Mouse (Mus musculus) spleen, embryonic (tissue): ENCODE measurements around the gene Mtcl1.

Experiments
- CTCF ChIA-PET: fragments of 350-600 bp; sonication (Branson Sonifier 250); formaldehyde crosslinking; loops from one replicate; lab custom pipeline; 2022; lab: Charles Lee

Mtcl1 gene

DNA sequence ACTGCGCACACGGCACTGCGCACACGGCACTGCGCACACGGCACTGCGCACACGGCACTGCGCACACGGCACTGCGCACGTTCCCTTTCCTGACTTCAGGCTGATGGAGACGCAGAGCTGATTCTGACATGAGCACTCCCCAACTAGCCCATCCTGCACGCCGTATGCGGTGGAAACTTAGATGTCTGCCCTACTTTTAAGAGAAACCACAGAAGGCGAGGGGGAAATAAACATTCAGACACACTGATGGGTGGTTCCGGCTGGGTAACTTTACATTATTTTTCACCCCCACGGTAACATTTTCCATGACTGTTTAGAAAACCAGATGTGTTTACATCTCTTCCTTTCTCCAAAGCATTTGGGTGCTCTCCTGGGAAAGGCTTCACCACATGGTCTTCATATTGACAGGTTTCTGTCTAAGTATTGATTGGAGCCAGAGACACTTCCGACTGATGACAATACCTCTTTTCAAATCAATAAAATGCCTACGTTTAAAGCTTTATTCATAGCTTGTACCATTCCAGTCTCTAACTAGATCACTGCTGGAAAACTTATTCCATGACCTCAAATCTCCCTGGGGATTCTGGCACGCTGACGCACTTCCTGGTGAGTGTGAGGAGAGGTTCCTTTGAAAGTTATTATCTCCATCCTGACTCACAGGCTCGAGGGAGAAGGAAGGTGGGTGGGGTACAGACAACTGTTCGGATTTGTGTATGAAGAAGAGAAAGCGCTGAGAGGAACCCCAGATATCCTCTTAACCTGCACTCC, 84.8 kb downstream of the Mtcl1 start:
- CTCF ChIA-PET, result no interaction called here

DNA sequence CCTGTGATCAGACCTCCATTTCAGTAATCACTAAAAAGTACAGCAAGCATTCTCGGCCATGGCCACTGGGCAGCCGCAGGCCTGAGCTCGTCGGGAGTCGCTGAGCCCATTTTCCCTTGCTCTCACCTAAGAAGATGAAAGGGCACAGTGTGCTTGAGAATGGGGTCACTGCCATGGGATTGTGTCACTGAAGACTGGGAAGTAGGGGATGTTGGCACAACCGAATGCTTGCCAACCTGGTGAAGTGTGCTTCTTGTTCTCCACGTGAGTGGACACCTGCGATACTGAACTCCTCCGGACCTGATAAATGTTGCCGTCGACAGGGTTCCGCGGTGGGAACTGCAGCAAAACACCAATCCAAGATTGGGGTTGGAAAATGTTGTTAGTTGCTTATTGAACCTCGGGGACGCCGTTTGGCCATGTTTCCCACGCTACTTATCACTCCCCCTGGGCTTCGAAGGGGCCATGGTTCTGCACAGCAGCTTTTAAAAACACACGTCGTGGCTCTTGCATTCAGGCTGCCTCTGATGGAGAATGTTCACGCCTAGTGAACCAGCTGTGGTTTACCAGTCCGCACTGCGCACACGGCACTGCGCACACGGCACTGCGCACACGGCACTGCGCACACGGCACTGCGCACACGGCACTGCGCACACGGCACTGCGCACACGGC, 85.6 kb downstream of the Mtcl1 start:
- CTCF ChIA-PET, result no interaction called here

DNA sequence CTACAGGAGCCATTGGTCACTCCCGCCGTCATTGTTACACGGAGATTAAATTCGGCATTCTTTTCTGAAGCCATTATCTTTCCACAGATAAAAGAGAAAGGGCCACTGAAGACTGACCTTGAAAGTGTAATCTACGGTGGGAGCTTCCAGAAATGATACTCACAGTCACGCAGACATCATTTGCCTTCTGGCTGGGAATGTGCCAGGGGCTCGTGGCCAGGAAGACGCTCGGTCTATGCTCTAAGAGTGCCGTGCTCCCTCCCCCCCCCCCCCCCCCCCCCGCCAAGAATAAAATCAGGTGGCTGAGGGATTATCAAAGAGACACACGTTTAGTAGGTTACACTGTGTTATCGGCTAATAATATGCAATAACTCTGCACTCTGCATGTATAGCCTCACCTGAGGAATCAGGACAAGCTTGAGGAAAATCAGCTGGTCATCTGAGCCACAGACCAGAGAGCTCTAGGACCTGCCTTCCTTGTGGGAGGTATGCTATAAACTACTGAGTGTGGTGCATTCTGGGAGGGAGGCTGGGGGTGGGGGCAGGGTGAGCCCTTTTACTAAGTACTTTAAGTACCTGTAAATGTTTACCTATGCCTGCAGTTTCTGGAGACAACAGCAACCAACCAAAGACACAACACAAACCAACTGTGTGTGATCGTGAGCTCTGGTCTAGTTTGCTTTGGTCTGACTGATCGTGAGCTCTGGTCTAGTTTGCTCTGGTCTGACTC, 87.1 kb downstream of the Mtcl1 start:
- CTCF ChIA-PET, result no interaction called here

DNA sequence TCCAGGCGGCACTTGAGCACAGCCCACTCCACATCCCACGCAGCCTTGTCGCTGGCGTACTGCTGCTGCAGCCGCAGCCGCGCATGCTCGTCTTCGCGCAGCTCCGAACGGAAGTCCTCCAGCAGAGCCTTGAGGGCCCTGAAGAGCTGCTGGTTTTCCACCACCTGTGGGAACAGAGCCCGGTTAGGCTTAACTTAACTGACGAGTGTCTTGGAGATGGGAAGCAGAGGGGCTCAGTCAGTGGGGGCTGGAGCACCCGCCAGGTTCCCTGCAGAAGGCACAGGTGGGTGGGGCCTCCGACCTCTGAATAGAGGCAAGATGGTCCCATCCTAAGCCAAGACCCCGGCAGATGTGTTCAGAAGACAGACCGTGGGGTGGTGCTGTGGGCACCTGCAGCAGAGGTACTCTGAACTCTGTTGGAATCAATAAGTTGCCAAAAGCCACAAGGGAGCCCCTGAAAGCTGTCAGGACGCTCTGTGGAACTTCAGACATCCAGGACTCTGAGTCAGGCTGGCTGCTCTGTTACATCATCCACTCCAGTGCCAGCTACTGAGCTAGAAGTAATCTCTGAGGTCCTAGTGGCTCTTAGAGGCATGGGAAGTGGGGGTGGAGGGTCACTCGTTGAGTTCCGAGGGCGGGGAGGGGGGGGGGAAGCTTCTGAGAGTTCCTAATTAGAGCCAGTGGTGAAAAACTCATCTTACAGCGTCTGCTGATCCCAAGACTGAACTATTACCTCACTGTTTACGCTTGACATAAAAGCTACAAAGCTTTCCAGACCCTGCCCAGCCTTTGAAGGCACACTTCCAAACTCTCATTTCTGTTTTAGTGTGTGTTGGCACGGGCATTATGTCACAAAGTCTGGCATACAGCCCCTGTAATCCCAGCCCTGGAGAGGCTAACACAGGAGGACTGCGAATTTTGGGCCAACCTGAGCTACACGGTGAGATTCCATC, 91.2 kb downstream of the Mtcl1 start:
- CTCF ChIA-PET, result no interaction called here

DNA sequence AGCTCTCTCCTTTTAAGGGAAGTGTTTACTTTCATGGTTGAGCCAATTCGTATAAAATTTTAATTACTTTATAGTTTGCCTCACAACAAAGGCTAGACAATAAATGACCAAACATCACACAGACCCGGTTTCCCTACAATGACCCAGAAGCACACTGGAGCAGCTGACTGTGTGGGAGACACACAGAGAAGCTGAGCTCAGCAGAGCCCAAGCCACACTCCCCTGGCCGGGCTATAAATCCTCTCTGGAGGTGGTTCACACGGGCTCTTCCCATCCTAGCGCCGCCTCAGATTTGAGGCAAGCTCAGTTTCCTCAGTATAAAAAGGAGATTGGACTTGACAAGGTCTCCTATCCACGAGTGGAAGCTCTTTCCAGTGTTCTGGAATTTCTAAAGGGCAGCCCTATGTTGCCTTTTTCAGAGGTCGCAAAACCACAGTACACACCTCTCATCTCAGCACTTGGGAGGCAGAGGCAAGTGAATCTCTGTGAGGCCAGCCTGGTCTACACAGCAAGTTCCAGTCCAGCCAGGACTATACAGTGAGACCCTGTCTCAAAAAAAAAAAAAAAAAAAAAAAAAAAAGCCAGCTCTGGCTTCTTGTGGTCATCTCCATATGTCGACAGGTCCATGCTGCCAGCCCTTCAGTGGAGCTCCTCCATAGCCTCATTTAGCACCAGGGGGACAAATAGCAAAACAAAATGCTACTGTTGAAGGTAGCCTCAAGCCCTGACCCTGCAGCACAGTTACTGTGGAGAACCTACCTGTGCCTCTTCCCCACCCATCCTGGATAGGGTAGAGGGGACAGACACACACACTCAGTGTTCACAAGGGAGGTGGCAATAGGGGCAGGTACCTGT, 92.2 kb downstream of the Mtcl1 start:
- CTCF ChIA-PET, result no interaction called here

DNA sequence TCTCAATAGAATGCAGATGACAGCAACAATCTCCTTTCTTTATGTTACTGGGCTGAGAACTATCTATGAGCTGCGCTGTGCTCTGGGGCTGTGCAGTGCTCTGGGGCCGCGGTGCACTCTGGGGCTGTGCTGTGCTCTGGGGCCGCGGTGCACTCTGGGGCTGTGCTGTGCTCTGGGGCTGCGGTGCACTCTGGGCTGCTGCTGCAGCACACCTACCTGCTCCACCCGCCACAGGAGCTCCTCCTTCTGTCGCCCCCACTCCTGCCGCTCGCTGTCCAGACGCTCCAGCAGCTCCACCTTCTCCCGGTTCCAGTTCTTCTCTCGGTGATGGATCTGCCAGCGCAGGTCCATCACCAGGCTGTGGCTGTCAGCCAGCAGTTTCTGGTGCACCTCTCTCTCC, 95.6 kb downstream of the Mtcl1 start:
- CTCF ChIA-PET, result no interaction called here

DNA sequence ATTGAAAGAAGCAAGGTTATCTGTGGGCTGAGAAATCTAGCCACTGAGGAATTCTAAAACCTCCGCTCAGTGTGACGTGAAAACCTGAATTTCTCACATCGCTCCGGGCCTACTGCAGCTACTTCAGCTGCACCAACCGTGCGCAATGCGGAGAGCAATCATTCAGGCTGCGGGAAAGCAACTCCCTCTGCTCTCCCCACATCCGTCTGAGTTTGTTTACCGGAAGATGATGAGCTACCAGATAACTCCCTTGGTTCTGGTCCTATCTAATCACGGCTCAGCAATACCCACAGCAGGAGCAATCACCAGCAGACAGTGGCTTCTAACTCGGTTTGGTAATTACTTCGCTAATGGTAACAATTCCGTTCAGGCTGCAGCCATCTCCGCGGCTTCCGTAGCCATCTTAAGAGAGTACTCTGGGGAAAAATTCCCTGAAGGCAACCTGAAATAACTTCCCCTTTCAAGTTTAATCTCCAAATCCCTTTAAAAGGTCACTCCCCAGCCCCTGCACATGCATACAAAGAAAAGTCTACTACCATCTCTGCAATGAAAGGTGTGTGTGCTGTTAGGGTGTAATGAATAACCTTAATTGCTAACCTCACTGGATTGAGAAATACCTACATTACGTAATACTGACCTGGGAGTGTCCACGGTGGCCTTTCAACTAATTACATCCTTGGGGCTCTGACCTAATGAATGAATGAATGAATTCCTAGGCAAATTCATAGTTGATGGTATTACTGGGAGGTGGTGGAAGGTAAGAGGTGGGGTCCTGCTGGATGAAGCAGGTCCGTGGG, 96.5 kb downstream of the Mtcl1 start:
- CTCF ChIA-PET, result no interaction called here

DNA sequence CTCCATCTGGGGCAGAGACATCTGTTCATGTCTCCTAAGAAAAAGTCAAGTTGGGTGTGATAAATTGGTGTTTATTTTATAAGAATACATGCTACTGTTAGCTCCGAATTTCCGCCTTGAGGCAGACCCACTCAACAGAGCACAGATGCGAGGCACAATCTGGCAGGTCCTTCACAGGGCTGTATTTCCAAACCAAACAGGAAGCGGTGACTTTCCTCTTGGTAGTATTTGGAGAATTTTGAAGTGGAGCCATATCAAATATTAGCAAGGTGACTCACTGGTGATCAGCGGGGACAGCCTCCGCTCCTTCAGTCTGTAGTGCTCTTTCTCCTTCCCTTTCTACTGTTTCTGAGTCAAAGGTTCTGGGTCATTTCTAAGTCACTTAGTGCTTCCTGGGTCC, 97.3 kb downstream of the Mtcl1 start:
- CTCF ChIA-PET, result no interaction called here

DNA sequence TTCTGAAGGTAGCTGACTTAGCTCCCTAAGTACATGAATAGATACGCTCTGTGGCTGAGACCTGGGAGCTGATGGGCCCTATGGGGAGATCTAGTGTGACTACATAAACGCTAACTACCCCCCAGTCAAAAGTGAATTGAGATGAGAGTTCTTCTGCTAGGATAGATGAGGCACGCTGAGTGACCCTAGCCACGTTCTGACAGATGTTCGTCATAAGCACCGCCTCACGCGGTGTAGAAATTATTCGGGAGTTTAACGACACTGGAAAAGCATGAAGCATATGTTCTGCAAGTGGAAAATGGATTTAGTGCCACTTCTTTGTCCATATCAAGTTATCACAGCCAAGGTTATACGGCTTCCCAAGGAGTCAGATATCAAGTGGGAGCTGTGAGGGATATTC, 98.9 kb downstream of the Mtcl1 start:
- CTCF ChIA-PET, result no interaction called here

DNA sequence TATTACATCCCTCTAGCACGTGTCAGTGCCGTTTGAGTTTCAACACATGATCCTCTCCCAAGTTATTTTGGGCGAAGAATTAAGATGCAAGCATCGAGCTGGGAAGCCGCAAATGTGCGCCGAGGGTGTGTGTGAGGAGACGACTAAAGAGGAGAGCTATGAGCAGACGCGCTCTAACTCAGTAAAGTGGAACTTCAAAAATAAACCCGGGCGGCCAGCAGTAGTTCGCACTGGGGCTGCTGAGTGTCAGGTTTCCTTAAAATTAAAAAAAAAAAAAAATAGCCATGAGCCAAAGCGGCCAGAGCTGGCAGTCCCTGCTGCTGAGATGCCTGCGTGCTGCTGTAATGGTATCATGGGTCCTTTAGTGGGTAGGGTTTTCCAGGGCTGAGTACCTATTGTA, 99.4 kb downstream of the Mtcl1 start:
- CTCF ChIA-PET, result interaction anchor here (0.7 kb wide), 1 partner anchor 1194 kb away, joined by 4 read pairs; no protein-coding TSS in a partner anchor

DNA sequence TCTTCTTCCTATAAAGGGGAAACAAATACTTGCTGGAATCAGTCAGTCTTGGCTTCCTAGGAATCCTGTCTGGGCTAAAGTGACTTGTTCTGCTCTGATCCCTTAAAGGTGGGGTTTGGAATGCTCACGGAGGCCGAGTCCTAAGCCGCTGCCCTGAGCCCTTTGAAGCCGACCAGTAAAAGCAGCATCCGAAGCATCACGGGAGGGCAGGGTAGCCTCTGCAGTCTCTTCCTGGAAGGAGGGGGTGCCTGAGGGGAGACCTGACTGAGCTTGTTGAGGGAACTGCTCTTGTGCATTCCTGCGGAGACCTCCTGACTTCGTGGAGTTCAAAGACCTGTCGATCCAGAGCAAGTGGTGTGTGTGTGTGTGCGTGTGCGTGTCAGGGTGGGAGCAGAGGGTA, 103.2 kb downstream of the Mtcl1 start:
- CTCF ChIA-PET, result no interaction called here

DNA sequence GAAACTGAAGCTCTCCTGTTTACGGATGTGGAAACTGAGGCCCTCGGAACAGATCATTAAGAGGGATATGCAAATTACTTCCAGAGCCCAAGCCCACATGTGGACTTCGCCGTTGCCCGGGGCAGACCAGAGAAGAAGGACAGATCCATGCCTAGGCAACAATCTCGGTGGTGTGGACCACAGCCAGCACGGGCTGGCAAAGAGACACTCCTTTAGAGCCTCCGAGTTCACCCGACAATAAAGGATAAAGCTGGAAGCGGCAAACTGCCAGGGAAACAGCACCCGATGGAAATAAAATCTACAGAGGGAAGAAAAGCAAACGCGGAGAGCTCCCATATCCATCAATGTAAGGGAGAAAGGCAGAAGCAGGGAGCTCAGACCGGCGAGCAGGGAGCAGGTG, 103.9 kb downstream of the Mtcl1 start:
- CTCF ChIA-PET, result no interaction called here

DNA sequence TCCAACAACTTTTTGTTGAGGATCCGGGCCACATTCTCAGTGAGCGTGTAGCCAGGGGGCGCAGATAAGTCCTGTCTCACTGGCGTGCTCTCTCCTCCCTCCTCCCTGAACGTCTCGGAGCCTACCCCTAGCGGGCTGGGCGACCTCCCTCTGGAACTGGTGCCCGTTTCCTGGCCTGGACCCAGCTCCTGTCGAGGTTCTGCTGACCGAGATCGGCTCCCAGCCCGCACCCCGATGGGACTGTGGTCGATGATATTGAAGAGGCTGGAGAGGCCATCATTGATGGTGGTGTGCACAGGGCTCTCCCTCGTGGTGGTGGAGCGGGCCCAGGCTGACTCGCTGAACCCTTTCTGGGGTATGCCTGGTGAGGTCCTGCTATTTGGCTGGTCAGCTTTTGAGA, 106.6 kb downstream of the Mtcl1 start:
- CTCF ChIA-PET, result no interaction called here

DNA sequence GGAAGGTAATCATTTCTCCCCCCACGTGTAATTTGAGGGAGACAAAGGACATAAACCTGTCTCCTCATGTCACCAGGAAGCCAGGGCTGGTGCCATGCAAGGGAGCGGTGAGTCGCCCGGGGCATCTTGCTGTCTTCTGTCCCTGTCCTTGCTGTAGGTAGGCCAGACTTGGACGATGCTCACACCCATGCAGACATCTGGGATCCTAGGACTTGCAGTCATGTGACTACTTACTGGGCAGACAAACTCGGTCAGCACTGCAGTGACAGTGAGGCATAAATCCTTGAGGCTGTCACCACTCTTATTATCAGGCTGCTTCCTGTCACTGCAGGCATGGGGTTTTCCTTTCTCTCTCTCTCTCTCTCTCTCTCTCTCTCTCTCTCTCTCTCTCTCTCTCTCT, 107.9 kb downstream of the Mtcl1 start:
- CTCF ChIA-PET, result no interaction called here

DNA sequence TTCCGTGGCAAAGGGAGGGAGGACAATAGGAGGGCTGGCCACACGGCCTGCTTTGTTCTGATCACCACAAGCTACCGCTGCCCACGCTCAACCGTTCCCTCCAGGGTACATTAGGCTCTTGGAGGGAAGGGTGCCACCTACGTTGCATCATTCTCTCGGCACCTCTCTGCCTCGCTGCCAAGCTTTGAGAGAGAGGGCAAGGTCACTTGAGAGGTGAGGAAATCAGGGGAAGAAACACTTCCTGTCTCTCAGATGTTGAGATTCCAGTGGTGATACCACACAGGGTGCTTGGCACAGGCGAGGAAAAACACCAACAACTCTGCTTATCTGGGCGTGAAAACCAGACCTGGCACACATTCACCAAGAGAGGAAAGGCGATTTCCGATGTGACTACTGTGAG, 108.8 kb downstream of the Mtcl1 start:
- CTCF ChIA-PET, result no interaction called here

DNA sequence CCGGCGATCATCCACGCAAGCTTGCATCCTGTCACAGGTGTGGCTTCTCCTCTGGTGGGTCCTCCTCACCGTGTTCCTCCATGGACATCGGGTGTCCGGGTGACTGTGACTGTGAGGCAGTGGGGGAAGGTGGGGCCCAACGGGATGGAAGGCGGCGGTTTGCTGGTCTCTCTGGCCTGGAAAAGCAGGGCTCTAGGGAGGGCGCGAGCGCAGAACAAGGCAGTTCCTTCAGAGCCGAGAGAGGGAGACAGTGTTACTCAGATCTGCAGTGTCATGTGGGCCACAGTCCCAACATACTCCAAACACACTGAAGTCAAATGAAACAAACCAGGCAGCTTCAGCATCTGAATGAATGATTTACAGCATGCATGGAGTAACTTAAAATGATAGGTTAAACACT, 111.6 kb downstream of the Mtcl1 start:
- CTCF ChIA-PET, result no interaction called here

DNA sequence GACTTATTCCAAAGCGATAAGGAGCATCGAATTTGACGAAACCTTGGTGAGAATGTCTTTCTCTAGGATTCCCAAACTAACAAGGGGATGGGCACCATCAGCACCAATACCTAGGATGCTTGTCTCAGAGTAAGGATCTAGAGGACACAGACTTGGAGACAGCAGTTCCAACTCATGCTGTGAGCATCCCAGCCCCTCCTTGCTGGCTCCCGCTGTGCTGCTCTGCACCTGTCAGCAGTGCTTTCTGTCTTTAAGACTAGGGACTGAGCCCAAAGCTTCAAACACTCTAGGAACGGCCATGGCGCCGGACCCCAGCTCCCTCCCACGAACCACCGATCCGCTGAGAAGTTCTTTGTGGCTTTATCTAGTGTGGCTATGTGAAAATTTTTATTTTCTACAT, 114.0 kb downstream of the Mtcl1 start:
- CTCF ChIA-PET, result no interaction called here

DNA sequence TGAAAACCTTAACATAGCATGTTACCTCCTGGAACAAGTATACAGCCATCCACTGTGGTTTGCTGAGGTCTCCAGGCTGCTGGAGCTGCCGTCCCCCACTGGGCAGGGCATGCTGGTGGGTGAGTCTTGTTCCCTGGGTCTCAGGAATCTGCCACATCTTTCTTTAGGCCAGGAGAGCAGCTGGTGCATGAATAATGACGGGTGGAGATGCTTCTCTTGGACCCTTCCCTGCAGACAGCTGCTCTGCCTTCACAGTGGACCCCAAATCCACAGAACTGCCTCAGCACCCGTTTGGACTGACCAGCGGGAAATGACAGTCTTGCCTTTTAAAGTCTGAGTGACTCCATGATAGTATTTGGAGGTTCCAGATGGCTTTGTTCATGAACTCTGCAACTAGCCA, 114.7 kb downstream of the Mtcl1 start:
- CTCF ChIA-PET, result no interaction called here

DNA sequence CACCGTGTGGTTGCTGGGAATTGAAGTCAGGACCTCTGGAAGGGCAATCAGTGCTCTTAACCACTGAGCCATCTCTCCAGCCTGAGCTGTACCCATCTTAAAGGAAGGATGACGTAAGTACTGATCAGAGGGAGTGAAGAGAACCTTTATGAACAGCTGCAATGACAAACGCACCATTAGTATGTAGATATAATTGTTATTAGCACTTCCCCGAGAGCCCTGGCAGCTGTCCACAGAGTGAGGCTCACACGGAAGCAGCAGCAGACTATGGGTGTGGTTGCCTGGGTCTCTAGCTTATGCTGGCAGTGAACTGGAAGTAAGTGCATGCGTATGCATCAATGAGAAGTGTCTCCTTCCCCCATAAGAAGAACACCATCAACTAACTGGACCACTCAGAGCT, 118.3 kb downstream of the Mtcl1 start:
- CTCF ChIA-PET, result no interaction called here

DNA sequence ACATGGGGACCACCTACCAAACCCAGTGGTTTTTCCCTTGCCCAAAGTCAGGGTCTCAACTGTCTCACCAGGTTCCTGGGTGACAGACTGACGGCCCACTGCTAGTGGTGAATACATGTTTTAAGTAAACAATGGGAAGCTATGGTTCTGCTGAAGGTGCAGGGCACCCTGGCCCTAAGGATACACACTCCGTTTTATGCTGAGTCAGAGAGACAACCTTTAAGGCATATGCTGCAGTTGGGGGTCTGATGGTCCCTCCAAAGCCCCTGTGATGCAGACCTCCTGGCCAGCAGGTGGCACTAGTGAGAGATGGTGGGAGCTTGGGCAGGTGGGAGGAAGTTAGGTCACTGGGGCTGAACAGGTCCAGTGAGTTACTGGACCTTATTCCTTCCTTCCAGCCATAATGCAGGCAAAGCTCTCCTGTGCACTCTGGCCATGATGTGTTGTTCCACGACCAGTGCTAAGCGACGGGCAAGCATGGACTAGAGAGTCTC, 123.0 kb downstream of the Mtcl1 start:
- CTCF ChIA-PET, result no interaction called here
